Mouse (Mus musculus): ENCODE measurements around the gene Phf24. TPM values are rescaled to one million over a fixed set of nuclear protein-coding genes. Genes with fewer than 3 reads are reported as not detected.
A peak's percentile ranks its signal among the peaks of the same experiment; 100 is the strongest.

The Phf24 gene
- total RNA-seq, 1 experiment from 2014 or later = 0.73 TPM

DNA sequence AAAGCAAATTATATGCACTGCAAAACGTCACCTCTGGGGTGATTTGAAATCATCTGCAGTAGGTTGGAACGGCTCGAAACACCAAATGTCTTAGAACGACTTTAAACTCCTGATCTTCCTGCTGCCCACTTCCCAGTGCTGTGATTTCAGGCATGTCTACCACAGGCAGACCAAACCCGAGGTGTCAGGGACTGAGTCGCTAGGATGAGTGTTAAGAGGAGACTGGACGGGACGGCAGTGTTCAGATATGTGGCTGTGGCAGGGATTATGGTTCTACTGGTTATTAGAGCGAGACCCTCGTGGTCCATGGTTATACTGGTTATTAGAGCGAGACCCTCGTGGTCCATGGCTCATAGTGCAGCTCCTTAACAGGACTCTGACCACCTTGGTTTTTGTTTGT lies 1.1 kb upstream of the Phf24 start:
- no peak for DNase-seq

DNA sequence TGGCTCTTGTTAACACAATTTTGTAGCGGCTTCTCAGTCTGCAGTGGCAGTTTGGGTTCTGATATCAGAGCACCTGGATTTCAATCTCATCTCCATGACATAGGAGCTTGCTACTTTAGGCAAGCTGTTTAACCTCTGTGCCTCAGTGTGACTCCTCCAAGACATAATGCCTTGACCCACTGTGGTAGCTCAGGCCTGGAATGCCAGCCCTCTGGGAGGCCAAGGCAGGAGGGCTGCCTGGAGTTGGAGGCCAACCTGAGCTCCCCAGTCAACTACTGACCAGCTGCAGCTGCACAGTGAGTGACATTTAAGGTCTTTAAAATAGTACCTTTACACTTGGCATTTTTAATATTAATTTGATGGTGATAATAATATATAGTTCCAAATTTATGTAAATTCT lies 494 bp upstream of the Phf24 start:
- DNase-seq = no peak

DNA sequence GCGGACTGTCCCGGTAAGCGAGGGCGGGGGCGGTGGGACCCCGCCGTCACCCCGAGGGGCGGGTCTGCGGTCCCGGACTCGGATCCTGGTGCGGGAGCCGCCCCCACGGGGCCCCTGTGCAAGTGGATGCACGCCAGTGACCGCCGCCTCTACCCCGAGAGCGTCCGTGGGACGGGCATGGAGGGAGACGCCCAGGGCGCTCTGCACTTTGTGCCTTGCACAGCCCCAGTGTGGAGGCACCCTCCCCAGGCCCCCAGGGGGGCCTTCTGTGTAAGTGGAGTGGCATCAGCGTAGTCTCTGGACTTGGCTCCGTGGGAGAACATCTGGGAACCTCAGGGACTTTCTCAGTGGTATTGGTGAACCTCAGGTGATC lies 928 bp downstream of the Phf24 start:
- peak; percentile 11 for DNase-seq

DNA sequence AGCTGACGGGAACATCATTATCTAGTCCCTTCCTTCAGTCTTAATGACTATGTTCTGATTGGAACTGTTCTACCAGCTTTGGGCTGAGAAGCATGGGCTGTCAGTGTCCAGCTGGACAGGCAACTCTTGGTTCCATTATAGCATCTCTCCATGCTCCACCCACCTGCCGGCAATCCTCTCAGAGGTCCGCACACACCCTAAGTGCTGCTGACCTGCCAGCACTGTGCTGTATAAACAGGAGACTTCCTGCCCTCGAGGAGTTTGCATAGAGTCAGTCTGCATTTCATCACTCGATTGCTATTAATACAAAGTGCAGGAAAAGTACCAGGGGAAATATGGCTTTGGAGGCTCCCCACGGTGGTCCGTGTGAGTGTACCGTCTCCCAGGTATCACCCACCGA lies 4.3 kb downstream of the Phf24 start:
- no peak for DNase-seq

DNA sequence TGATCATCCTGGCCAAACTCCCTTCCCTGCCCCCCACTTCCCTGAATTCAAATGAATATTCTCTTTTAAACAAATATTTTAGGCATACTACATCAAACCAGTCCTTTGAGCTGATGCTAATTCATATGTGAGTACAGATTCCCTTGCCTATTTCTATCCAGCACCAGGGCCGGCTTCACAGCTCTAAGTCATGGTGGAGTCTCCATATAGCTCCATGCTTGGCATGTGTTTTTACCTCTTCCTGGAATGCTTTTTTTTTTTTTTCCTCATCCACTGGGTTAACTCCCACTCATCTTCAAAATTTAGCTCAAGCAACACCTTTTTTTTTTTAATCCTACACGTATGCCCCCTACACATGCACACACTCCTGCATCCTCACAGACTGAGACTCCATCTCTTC lies 5.1 kb downstream of the Phf24 start:
- no peak for DNase-seq

DNA sequence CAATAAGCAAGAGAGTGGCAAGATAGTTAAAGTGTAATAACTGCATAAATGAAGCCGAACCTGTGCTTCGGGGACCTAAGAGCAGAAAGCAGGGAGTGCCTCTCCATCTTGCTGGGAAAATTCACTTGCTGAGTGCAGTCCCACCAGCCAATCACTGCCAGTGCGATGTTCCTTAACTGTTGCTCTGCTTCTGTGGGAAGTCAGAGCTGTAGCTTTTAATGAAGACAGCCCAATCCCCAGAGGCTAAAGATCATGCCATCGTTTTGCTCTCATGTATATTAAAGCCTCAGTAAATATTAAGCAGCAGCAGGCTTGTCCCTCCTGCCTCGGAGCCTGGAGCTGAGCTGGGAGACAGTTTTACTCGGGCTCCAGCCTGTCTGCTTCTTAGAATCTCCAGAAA lies 5.6 kb downstream of the Phf24 start:
- no peak for DNase-seq

DNA sequence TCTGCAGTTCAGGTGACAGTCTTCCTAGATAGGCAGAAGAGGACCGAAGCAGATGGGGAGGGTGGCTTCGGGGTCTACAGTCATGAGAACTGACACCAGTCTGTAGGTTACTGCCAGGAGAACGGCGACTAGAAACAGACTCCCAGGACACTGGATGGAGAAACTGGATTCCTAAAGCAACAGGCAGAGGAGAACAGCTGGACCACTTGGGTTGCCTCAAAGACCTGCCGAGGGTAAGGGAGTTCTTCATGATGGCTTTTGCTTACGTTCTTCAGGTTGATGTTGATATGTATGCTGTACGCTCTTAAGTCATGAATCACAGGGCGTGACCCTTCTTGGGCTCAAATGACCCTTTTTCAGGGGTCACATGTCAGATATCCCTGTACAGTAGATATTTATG lies 6.0 kb downstream of the Phf24 start:
- no peak for DNase-seq

DNA sequence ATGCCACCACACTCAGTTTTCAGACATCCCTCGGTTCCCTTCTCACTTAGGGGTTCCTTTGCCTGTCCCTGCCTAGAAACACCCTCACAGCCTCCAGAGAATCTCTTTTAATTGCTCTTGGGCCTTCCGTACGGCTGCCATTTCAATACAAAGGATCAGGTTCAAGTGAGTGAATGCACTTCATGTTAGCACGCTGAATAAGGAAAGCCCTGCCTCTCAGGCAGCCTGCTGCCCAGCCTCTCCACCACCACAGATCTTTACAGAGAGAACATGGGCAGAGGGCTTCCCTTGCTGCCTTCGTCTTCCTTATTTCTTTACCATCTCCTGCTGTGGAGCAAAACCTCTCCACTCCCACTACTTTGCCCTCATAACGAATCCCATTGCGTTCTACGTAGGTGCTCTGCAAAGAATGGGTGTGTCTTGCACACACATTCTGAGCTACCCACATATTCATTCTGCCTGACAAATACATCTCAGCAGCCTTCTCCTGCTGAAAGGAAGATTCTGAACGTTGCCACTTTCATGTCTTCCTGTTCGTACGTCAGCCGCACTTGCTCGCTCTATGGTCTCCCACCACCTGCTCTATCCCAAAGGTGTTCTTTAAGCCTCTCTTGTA lies 7.7 kb downstream of the Phf24 start:
- no peak for DNase-seq

DNA sequence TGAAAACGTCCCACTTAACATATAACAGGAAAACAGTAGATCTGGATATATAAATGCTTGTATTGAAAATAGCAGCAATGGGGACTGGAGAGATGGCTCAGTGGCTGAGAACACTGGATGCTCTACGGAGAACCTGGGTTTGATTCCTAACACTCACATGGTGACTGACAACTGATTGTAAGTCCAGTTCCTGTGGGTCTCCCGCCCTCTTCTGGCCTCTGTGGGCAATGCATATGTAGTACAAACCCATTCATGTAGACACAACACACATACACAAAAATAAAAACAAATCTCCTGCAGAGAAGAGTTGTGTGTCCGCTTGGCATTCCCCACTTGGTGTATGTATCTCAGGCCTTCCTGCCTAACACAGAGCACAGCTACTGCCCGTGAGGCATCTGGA lies 11.7 kb downstream of the Phf24 start:
- no peak for DNase-seq

DNA sequence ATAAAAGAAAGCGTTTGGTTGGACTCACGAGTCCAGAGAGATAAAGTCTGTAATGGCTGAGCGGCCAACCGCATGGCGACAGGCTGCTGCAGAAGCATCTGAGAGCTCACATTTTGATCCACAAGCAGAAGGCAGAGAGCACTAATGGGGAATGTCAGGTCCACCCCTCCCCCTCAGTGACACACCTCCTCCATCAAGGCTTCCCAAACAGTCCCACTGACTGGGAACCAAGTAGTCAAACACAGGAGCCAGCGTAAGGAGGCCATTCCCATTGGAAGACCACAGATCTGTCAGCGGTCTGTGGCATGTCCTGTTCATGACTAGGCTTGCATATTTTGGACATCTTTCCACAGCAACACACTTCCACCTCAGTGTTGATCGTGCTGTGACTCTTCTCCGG lies 12.5 kb downstream of the Phf24 start:
- DNase-seq = no peak

DNA sequence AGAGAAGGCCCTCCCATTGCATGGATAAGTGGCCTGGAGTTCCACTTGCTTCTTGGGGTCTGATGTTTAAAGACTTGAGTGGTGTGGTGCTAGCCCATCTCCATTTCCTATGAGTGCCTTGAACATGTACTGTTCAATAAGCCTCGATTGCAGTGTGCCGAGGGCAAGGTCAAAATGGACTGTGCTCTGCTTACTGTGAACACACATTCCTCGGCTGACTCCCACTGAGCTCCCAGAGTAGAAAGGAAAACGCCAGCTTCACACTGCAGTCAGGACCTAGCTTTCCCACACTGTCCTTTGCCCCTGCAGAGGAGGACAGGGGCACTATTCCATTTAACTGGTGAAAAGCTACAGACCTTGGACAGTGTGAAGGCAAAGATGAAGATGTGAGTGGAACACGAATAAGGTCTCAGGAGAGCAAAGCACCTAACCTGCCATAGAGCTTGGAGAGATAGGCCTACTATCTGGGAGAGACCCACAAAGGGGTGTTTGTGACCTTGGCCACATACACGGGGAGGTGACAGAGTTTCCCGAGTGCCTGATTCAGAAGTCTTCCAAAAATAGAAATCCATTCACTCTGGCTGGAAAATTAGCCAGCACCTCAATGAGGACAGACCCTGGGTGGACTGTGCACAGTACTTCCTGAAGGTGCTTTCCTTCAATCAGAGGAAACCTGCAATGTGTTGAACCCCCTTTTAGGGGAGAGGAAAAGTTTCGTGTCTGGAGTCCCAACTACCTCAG lies 15.9 kb downstream of the Phf24 start:
- no peak for DNase-seq

DNA sequence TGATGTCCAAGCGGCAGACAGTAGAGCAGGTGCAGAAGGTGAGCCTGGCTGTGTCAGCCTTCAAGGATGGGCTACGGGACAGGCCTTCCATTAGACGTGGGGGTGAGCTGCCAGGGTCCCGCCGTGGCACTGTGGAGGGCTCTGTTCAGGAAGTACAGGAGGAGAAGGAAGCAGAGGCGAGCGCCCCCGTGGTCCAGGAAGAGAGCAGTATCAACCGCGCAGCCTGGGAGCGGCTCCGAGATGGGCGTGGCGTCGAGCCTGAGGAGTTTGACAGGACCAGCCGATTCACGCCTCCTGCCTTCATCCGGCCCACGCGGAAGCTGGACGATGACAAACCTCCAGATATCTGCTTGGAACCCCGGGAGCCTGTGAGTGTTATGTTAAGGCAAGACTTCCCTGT lies 17.2 kb downstream of the Phf24 start:
- peak; percentile 67 for DNase-seq

DNA sequence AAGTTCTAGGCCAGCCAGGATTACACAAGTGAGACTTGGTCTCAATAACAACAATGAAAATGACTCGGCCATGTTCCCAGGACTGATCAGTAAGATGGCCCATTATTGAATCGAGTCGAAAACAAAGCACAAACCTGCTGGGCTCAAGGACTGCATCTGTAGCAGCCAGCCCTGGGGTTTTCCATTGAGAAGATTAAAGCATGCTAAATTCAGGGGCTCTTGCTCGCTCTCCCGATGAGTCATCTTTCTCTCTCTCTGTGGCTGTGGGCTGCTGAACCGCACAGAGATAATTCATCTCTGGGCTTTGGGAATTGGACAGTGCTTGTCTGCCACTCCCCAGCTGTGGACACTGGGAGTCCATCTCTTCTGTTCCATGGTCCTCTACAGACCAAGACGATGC lies 24.9 kb downstream of the Phf24 start:
- DNase-seq = no peak

DNA sequence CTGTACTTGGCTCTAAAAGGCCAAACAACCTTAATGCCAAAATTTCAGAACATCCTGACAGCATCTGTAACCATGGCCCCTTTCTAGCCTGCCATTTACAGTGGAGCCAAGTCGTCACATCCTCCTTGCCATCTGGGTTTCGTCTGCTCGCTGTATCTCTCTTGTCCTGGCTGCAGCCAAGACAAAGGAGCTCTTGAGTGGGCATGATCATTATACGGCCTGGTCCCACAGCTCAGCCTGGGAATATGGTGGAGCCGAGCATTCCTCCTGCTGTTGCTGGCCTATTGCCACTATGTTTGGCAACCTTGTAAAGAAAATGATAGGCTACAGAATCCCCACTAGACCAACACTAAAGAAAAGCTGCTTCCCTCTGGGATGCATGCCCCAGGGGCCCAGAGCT lies 26.9 kb downstream of the Phf24 start:
- DNase-seq = no peak

DNA sequence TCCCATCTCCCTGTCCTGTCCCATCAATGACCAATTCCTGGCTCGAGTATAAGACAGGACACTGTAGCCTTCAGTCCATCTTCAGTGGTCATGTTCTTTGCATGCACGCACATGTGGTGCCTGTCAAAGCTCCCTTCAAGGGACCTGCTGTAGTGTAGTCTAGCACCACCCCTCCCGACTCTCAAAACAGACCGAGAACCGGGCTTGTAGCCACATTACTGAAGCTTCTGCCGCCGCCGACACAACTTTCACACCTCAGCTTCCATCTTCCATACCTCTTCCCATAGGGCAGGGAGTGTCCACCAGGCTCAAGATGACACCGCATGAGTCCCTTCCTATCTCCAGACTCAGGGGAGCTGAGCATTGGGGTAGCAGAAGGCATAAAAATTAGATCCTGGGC lies 27.7 kb downstream of the Phf24 start:
- no peak for DNase-seq

DNA sequence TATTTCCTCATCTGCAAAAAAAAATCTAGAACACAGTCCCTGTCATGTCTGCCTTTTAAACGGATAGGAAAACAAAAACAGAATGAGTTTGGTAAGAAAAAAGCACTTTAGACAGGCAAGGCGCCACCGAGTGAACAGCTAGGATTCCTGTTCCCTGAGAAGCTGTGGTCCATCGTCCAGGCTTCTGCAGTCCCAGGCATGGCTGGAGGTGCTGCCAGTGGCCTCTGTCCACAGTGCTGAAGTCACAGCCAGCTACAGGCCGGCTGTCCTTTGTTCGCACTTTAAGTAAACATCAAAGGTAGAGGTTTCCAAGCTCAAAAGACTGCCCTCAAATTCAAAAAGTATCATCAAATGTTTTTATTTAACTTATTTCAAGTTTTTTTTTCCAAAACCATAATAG lies 28.6 kb downstream of the Phf24 start:
- DNase-seq = peak; percentile 41

DNA sequence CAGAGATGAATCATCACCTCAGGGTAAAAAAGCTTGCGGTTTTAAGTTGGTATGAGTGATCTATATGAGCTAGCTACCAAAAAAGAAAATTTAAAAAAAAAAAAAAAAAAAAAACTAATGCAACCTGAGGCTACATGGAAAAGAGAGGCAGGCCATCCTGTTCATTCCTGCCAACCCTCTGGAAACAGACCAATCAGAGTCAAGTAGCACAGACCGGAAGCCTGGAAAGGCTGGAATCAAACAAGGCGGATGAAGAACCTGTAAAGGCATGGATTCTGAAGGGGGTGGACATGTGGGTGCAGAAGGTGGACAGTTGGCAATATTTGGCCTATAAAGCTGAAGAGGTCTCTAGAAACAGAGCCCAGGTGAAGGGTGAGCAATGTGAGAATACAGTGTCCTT lies 29.0 kb downstream of the Phf24 start:
- no peak for DNase-seq

DNA sequence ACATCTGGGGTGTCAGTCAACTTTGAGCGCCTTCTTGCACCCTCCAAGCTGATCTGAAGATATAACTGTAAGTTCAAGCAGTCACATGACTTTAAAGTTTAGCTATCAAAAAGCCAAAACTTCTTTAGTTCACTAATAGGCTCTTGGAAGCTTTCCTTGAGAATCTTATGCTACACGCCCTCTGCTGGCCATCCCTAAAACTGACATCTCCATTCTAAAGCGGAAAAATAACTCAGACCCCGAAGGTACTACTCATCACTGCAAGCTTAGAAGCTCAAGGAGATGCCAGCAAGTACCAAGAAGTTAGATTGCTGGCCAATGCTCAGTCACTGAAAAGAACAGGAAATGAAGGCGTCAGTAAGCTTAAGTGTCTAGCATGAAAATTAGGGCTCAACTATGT lies 29.5 kb downstream of the Phf24 start:
- DNase-seq = peak; percentile 50

DNA sequence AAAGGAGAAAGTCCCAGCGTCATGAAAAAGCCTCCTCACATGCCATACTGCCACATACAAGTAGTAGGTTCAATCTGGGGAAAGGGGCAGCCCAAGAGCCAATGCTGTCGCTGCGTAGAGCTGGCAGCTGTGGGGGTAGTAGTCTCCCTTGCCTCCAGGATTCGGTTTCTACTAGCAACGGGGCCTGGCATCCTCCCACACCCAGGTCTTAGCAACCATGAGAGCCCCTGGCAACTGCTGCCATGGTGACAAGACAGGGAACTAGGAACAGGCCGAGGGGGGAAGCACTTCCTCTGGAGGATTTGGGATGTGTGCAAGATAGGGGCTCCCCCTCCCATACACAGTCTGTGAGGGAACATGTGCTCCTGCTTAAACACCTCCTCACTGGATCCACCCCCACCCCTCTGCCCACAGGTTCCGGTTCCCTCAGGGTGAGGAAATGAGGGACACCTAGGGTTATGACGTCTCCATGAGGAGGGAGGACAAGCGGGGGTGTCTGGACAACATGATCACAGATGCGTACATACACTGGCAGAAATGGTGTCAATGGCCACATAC lies 30.4 kb downstream of the Phf24 start:
- no peak for DNase-seq

DNA sequence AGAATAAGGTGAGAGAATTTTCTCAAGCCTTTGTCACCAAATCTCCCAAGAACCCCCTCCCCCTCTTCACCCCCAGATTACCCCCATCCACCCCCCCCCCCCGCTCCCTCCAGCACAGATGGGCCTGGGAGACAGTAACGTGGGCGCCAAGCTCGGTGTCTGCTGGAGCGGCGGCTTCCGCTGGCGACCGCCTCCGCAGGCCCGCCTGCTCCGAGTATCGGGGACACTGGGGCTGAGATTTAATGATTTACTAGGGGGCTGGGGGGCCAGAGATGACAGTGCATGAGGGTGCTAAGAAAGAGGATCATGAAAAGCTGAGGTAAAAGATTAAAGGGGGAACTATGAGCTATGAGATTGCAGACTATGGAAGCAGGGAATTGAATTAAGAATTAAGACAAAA lies 32.1 kb downstream of the Phf24 start:
- no peak for DNase-seq

DNA sequence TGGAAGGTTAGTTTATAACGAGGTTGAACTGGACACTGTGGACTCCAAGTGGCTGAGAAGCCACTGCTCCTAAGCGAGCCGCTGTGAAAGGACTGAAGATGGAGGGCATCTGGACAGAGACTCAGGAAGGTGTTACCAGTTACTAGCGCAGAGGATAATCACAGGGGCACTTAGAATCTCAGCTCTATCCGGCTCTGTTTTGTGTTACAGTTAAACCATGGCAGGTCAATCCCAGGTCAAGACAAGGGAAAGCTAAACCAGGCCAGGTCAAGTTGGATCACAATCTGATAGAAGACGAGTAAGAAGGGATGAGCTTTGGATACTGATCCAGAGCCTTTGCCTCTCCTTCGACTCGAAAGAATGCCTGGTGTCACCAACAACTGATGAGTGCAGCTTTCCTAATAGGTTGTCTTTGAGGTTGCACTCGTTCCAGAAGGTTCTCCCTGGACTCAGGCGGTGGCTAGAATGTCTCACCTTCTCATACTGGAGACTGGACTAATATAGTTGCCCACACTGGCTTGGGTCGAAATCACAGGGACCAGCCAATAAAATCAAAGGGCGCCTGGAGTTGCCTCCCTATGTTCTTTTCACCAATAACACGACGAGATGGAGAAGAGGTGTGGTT lies 32.7 kb downstream of the Phf24 start:
- no peak for DNase-seq

DNA sequence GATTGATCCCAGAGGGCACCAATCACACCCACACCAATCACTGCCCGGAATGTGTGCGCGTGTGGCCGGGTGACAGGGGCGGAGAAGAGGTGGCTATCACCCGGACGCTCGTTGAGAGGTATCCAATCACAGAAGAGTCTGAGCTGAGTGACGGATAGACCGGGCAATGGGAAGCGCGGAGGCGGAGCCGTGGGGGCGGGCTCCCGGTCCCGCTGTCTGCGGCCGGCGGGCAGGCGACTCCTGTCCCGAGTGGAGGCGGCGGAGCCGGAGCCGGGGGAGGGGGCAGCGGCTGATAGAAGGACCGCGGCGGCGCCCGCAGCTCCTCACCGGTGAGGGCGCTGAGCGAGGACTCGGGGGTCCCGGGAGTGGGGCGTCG lies 33.2 kb downstream of the Phf24 start, which contains the start of gene Dnajb5:
Gene Dnajb5 (plus strand): TSS at position 139 of the 376 bp plus-strand sequence.
- peak; percentile 97 for DNase-seq

DNA sequence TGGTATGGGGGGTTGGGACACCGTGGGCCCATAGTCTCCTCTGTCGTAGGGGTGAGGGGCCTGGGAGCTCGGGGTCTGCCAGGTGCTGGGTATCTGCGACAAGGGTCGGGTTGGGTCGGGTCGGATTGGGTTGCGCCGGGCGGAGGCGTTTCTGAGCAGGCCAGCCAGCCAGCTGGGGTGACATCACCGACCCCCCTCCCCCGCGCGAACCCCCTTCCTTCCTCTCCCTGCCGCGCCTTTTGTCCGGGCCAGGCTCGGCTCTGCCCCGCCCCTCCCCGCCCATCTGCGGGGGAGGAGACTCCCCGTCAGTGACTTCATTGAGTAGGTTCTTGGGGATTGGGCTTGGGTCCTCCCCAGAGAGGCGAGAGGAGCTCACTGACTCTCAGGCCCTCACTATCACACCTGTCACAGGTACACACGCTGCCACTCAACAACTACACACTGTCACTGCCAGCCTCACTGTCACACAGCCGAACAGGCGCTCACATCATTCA lies 33.7 kb downstream of the Phf24 start:
- DNase-seq = peak; percentile 87
